Mouse (Mus musculus) right cerebral cortex, postnatal 14 days (tissue): ENCODE measurements around the gene Gm28048.

Experiments
- DNase-seq: peaks from one replicate; pipeline ENCODE4 v3.0.0; 2022

The Gm28048 gene

GRCm38 (mm10) chr11:22791726-22792125, 190.2 kb downstream of the Gm28048 start:
- DNase-seq = no peak

DNA sequence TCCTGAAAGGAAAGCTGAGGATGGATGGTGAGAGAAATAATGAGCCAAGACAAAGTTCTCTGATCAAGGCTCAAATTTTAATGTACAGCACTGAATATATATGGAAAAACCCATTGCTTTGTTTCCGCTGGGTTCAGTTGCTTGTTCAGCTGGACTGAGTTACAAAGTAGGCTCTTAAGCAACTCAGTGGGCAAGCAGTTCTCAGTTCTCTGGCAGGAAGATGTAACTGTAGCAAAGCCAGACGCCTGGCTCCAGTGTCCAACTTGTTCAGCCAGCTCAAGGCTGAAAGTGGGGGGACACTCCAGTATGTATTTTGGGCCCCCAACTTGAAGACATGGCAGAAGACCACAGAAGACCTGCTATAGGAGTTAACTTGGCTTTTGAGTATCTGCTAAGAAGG, 194.1 kb downstream of the Gm28048 start:
- DNase-seq = no peak
